Mouse (Mus musculus) limb, embryonic 10.5 days (tissue): ENCODE results near the gene Aloxe3. TPM values are rescaled to one million over a fixed set of nuclear protein-coding genes. Genes with fewer than 3 reads are reported as not detected.
A peak's percentile ranks its signal among the peaks of the same experiment; 100 is the strongest.

Experiments used
- DNase-seq: peaks from one replicate; pipeline ENCODE4 v3.0.0-alpha.2; 2017; ENCODE audit warnings: low spot score
- H3K27ac ChIP-seq: fragments of 300-500 bp; sonication (generic); 2 replicates; pipeline ENCODE4 v1.5.1; 2016; ENCODE audit warnings: mild to moderate bottlenecking
- H3K27me3 ChIP-seq: fragments of 300-500 bp; sonication (generic); 2 replicates; pipeline ENCODE4 v1.6.1; 2016; ENCODE audit warnings: low read depth, mild to moderate bottlenecking; ENCODE audit not compliant: poor library complexity, severe bottlenecking
- H3K36me3 ChIP-seq: fragments of 300-500 bp; sonication (generic); 2 replicates; pipeline ENCODE4 v1.6.1; 2016; ENCODE audit warnings: mild to moderate bottlenecking, moderate library complexity
- H3K4me1 ChIP-seq: fragments of 300-500 bp; sonication (generic); 2 replicates; pipeline ENCODE4 v1.6.1; 2016
- H3K4me3 ChIP-seq: fragments of 300-500 bp; sonication (generic); 2 replicates; pipeline ENCODE4 v1.5.1; 2016; ENCODE audit warnings: mild to moderate bottlenecking, moderate library complexity
- H3K9me3 ChIP-seq: fragments of 300-500 bp; sonication (generic); replicated peaks from 2 replicates; pipeline ENCODE4 v1.6.1; 2016; ENCODE audit warnings: mild to moderate bottlenecking
- WGBS: fragments of 180-500 bp; shearing (Covaris S2); methylation state at CpG from one replicate; pipeline ENCODE4 v1.1.7; 2016; 5-methylcytosine and 5-hydroxymethylcytosine counted together
- polyA plus RNA-seq: library from polyadenylated mRNA; unstranded; fragments of >200 nt; fragmentation: Nextera tagmentation; extraction: Ambion mirVana; gene quantifications from 2 replicates; pipeline ENCODE4 v1.2.1, GENCODE M21; 2016

Gene Aloxe3
- polyA plus RNA-seq, 1 experiment from 2014 or later = 0.39 TPM

DNA sequence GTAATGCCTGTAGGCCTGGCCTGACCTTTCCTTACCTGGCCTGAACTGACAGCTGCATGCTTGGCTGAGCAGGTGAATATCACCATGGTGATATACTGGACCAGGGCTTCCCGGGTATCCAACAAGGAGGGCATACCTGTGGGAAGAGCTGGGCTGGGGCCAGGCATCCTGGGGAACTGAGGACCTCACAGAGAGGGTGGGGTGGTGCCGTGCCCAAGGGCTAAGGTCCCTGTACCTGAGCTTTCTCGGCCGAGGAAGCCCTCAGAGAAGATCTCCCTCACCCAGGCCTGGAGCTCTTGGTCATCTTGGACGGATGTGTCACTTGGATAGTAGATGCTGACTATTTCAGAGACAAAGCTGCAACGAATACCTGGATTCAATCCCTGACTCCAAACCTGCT is 60.2 kb downstream of the Aloxe3 start:
- H3K4me3 ChIP-seq = no peak overlapping the region
- H3K36me3 ChIP-seq = no peaks in the 10 kb centered on the region
- WGBS = 86% methylated on average over 6 of the region's 6 CpGs
- no peak for DNase-seq
- H3K27me3 ChIP-seq = no peaks in the 10 kb centered on the region
- H3K27ac ChIP-seq = no peak overlapping the region
- no peaks in the 10 kb centered on the region for H3K9me3 ChIP-seq
- peaks cover 5% of the 10 kb centered on the region; the same call in 1 of the 2 replicates for H3K4me1 ChIP-seq

DNA sequence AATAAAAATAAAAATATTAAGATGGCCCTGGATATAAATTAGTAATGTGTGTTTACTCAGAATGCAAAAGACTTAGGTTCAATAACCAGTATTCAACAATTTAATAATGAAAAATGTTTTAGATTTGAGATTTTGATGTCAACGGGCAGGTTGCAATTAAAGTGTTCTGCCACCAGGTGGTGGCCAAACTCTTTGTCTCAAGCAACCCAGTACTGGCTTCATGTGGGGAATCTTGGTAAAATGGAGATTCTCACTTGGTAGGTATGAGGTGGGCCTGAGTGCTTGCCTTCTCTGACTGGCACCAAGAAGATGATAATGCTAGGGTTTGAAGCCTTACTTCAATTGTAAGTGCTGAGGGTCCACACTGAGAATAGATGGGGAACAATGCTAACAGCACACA is 67.1 kb downstream of the Aloxe3 start:
- Histone ChIP-seq H3K9me3 (no peaks in the 10 kb centered on the region), H3K36me3 (no peaks in the 10 kb centered on the region), H3K4me1 (peaks cover 11% of the 10 kb centered on the region), H3K27me3 (peaks cover 41% of the 10 kb centered on the region), H3K27ac (no peak overlapping the region), H3K4me3 (no peak overlapping the region)
- peak; percentile 41 for DNase-seq
- WGBS = 8% methylated on average over 1 of the region's 1 CpGs

DNA sequence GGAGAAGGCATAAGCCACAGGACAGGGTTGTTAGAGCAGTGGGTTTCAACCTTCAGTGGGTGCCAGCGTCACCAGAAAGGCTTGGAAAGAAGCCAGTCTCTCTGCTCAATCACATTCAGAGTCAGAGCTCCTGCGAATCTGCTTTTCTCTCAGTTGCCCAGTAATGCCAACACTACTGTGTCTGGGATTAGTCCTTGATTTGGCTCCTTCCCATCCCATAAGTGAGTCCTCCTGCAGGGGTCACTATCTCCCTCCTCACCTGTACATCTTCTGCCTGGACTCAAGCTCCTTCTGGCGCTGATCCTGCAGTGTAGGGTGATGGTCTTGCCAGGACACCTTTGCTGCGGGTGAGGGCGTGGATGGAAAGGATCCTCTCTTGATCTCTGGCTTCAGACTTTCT is 71.1 kb downstream of the Aloxe3 start:
- H3K27ac ChIP-seq = no peak overlapping the region
- H3K4me3 ChIP-seq = peak overlapping the region; percentile 29; the same call in 1 of the 2 replicates
- peaks cover 66% of the 10 kb centered on the region for H3K27me3 ChIP-seq
- no peaks in the 10 kb centered on the region for H3K36me3 ChIP-seq
- H3K4me1 ChIP-seq = peaks cover 13% of the 10 kb centered on the region
- H3K9me3 ChIP-seq = no peaks in the 10 kb centered on the region
- no peak for DNase-seq
- WGBS = 13% methylated on average over 5 of the region's 5 CpGs

DNA sequence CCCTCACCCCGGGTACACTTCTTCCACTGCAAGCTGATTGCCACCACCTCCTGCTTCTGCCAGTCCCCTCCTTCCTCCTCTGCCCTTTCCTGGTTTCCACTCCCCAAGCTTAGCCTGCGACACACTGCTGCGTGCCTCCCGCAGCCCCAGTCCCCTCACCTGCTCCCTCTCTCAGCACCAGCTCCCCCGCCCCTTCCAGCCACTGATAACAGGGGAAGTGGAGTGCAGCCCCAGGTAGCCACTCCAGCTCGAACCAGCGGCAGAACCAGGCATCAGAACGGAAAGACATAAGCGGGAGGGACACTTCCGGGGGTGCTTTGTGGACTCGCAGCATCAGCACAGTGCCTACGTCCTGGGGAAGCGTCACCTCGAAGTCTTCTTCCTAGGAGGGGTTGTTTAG is 71.5 kb downstream of the Aloxe3 start:
- H3K27ac ChIP-seq = no peak overlapping the region
- DNase-seq = no peak
- WGBS = 2% methylated on average over 14 of the region's 14 CpGs
- peaks cover 66% of the 10 kb centered on the region for H3K27me3 ChIP-seq
- H3K36me3 ChIP-seq = no peaks in the 10 kb centered on the region
- peaks cover 13% of the 10 kb centered on the region for H3K4me1 ChIP-seq
- H3K9me3 ChIP-seq = no peaks in the 10 kb centered on the region
- H3K4me3 ChIP-seq = peak overlapping the region; percentile 29

DNA sequence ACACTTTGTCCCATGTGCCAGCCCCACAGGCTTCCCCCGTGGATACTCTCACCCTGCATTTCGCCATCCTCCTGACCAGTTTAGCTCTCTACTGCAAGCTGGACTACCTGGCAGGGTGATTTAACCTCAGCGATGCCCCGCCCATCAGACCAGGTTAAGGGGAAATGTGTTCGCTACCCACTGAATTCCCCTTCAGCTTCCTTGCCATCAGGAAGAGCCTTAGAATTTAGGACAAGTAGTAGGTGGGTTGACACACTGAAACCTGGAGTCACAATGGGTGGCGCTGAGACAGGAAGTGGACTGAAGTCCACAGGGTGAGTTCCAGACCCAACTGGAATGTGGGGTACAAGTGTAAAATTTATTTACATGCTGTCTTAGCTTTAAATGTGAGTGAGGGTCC is 72.0 kb downstream of the Aloxe3 start, which contains the start of gene Alox8:
Gene Alox8 (minus strand): TSS at position 101 of the 400 bp plus-strand sequence.
- Histone ChIP-seq H3K4me3 (peak within 1 kb of the TSS; percentile 29), H3K4me1 (peaks cover 13% of the 10 kb centered on the region), H3K36me3 (no peaks in the 10 kb centered on the region), H3K27ac (no peak within 1 kb of the TSS), H3K9me3 (no peaks in the 10 kb centered on the region), H3K27me3 (peaks cover 66% of the 10 kb centered on the region)
- WGBS = 34% methylated on average over 6 of the region's 6 CpGs
- DNase-seq = no peak

Other genes with a start within 250 kb of the Aloxe3 start
- gene Rnf222, start 237.3 kb upstream of the Aloxe3 start, polyA plus RNA-seq = 0.04 and 0.09 TPM in 2 replicates
- gene Rpl26, start 224.3 kb upstream of the Aloxe3 start, polyA plus RNA-seq = 1,058 and 1,266 TPM in 2 replicates
- not detected in 2 replicates for gene Odf4, start 198.8 kb upstream of the Aloxe3 start, polyA plus RNA-seq
- gene Arhgef15, start 168.4 kb upstream of the Aloxe3 start, polyA plus RNA-seq = 8.0 and 9.0 TPM in 2 replicates
- 2.4 and 3.2 TPM in 2 replicates for gene Slc25a35, start 157.8 kb upstream of the Aloxe3 start, polyA plus RNA-seq
- 88.6 and 115 TPM in 2 replicates for gene Rangrf, start 150.7 kb upstream of the Aloxe3 start, polyA plus RNA-seq
- 66.5 and 70.0 TPM in 2 replicates for gene Pfas, start 117.4 kb upstream of the Aloxe3 start, polyA plus RNA-seq
- gene Ctc1, start 110.0 kb upstream of the Aloxe3 start, polyA plus RNA-seq = 103 and 104 TPM in 2 replicates
- 214 and 217 TPM in 2 replicates for gene Aurkb, start 80.2 kb upstream of the Aloxe3 start, polyA plus RNA-seq
- 5.3 and 6.0 TPM in 2 replicates for gene Borcs6, start 66.2 kb upstream of the Aloxe3 start, polyA plus RNA-seq
- gene Tmem107, start 55.1 kb upstream of the Aloxe3 start, polyA plus RNA-seq = 35.8 and 38.6 TPM in 2 replicates
- gene Vamp2, start 37.4 kb upstream of the Aloxe3 start, polyA plus RNA-seq = 51.1 and 72.1 TPM in 2 replicates
- 10.3 and 10.8 TPM in 2 replicates for gene Per1, start 30.7 kb upstream of the Aloxe3 start, polyA plus RNA-seq
- gene Hes7, start 5.5 kb upstream of the Aloxe3 start, polyA plus RNA-seq = 0.53 and 0.90 TPM in 2 replicates
- gene 9130213A22Rik, start 3.3 kb upstream of the Aloxe3 start, polyA plus RNA-seq = 0.15 and 0.29 TPM in 2 replicates
- gene Alox12b, start 31.1 kb downstream of the Aloxe3 start, polyA plus RNA-seq = 0.05 TPM in 1 of 2 replicates, not detected in the other
- 0.15 TPM in 1 of 2 replicates, not detected in the other for gene Alox8, start 71.9 kb downstream of the Aloxe3 start, polyA plus RNA-seq
- not detected in 2 replicates for gene Gucy2e, start 111.1 kb downstream of the Aloxe3 start, polyA plus RNA-seq
- 28.9 and 36.2 TPM in 2 replicates for gene Cntrob, start 197.9 kb downstream of the Aloxe3 start, polyA plus RNA-seq
- 135 and 144 TPM in 2 replicates for gene Trappc1, start 198.1 kb downstream of the Aloxe3 start, polyA plus RNA-seq
- gene Kcnab3, start 200.4 kb downstream of the Aloxe3 start, polyA plus RNA-seq = 0.93 and 1.4 TPM in 2 replicates
- gene Rnf227, start 214.6 kb downstream of the Aloxe3 start, polyA plus RNA-seq = 14.2 and 20.6 TPM in 2 replicates
- 35.1 and 70.5 TPM in 2 replicates for gene Chd3, start 243.5 kb downstream of the Aloxe3 start, polyA plus RNA-seq